8 mouse cellular contexts compared by ENCODE assay signal in the genomic region with DNA sequence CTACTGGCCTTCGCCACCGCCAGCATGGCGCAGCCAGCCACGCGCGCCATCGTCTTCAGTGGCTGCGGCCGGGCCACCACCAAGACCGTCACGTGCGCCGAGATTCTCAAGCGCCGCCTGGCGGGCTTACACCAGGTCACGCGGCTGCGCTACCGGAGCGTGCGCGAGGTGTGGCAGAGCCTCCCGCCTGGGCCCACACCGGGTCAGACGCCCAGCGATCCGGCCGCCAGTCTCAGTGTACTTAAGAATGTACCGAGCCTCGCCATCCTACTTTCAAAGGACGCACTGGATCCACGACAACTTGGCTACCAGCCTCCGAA. TPM values are rescaled to one million over a fixed set of nuclear protein-coding genes. Genes with fewer than 3 reads are reported as not detected.
DNase-seq lines count a peak whose midpoint lies in the region; ATAC-seq lines count a peak whose summit lies in the region.

No protein-coding gene starts in this region.

- intact Hi-C loops in gastrocnemius, postnatal 14 days (cut with DNase I; ENCODE audit: low total_unique reads), result no loop called here

- no peak overlapping the region for H3K27ac ChIP-seq in intestine, embryonic 14.5 days (ENCODE audit: low read depth)
- no peak overlapping the region for H3K27ac ChIP-seq in limb, embryonic 15.5 days
- H3K27ac ChIP-seq in midbrain, embryonic 15.5 days, result peak overlapping the region; percentile 77

- H3K4me1 ChIP-seq in intestine, embryonic 14.5 days (replicated peaks; ENCODE audit: control insufficient read depth, insufficient read depth, low read length), result peaks cover 22% of the 10 kb centered on the region
- H3K4me1 ChIP-seq in limb, embryonic 15.5 days, result peaks cover 32% of the 10 kb centered on the region
- peaks cover 56% of the 10 kb centered on the region for H3K4me1 ChIP-seq in midbrain, embryonic 15.5 days

- no peaks in the 10 kb centered on the region for H3K36me3 ChIP-seq in intestine, embryonic 14.5 days (ENCODE audit: control insufficient read depth, insufficient read depth, low read length)
- H3K36me3 ChIP-seq in limb, embryonic 15.5 days, result no peaks in the 10 kb centered on the region
- H3K36me3 ChIP-seq in midbrain, embryonic 15.5 days (replicated peaks), result no peaks in the 10 kb centered on the region

- peak overlapping the region; percentile 22 for H3K9ac ChIP-seq in intestine, embryonic 14.5 days (ENCODE audit: low read length)
- H3K9ac ChIP-seq in limb, embryonic 15.5 days, result peak overlapping the region; percentile 23; the same call in 1 of the 2 replicates
- H3K9ac ChIP-seq in midbrain, embryonic 15.5 days, result peak overlapping the region; percentile 53

- peak overlapping the region; percentile 78 for H3K4me2 ChIP-seq in intestine, embryonic 14.5 days (ENCODE audit: low read length)
- peak overlapping the region; percentile 98 for H3K4me2 ChIP-seq in limb, embryonic 15.5 days
- peak overlapping the region; percentile 98 for H3K4me2 ChIP-seq in midbrain, embryonic 15.5 days

- no peaks in the 10 kb centered on the region for H3K9me3 ChIP-seq in intestine, embryonic 14.5 days (ENCODE audit: control insufficient read depth, low read length)
- no peaks in the 10 kb centered on the region for H3K9me3 ChIP-seq in limb, embryonic 15.5 days
- H3K9me3 ChIP-seq in midbrain, embryonic 15.5 days, result no peaks in the 10 kb centered on the region

- H3K4me3 ChIP-seq in intestine, embryonic 14.5 days (ENCODE audit: low read depth, low read length), result peak overlapping the region; percentile 40
- peak overlapping the region; percentile 49 for H3K4me3 ChIP-seq in limb, embryonic 15.5 days
- H3K4me3 ChIP-seq in midbrain, embryonic 15.5 days, result peak overlapping the region; percentile 47

- peak; percentile 91 for DNase-seq in R1 (ENCODE audit: low read depth, low spot score)
- peak; percentile 67 to 77 for DNase-seq in cerebellum, postnatal 14 days
- peak; percentile 40 for DNase-seq in gastrocnemius, postnatal 14 days
- peak; percentile 77 for DNase-seq in intestine, embryonic 14.5 days (ENCODE audit: low spot score)
- DNase-seq in spleen, adult 18-20 months, result peak; percentile 35 to 57

- H3K27me3 ChIP-seq in intestine, embryonic 14.5 days (replicated peaks; ENCODE audit: control insufficient read depth, insufficient read depth, low read length), result peaks cover 73% of the 10 kb centered on the region
- peaks cover 74% of the 10 kb centered on the region for H3K27me3 ChIP-seq in limb, embryonic 15.5 days
- H3K27me3 ChIP-seq in midbrain, embryonic 15.5 days (replicated peaks), result peaks cover 36% of the 10 kb centered on the region

- peak; percentile 82 for ATAC-seq in intestine, embryonic 14.5 days (replicated peaks; ENCODE audit: low FRiP score, low TSS enrichment, low read depth)
- ATAC-seq in limb, embryonic 15.5 days (ENCODE audit: insufficient number of reproducible peaks, low FRiP score, low TSS enrichment, low read depth), result 0 out of 2 replicates have a peak, but pooled peaks have one; percentile 36
- peak; percentile 57 for ATAC-seq in midbrain, embryonic 15.5 days (replicated peaks)
- no peak for ATAC-seq in inflammation-experienced regulatory T-cells, adult 6 months

- 1% methylated on average over 28 of the region's 34 CpGs for WGBS in intestine, embryonic 14.5 days
- whole genome bisulfite sequencing in limb, embryonic 15.5 days, result under 1% methylated on average over 34 of the region's 34 CpGs
- WGBS in midbrain, embryonic 15.5 days, result 1% methylated on average over 34 of the region's 34 CpGs

RNA-seq across cellular contexts. Expression of a gene that starts 0.5 kb away (rescaled TPM):
- not detected for total RNA-seq in gastrocnemius, postnatal 14 days (2021)
- 8.6 and 10.7 TPM in 2 replicates for polyA plus RNA-seq in intestine, embryonic 14.5 days (2014; fragmentation: Nextera tagmentation; extraction: Ambion mirVana)
- 0.40 and 1.1 TPM in 2 replicates for polyA plus RNA-seq in limb, embryonic 15.5 days (2015; fragmentation: Nextera tagmentation; extraction: Ambion mirVana)
- 29.4 TPM in 2 replicates for polyA plus RNA-seq in midbrain, embryonic 15.5 days (2015; fragmentation: Nextera tagmentation; extraction: Ambion mirVana)
- not detected for polyA plus RNA-seq in inflammation-experienced regulatory T-cells, adult 6 months (2017; shearing (Covaris generic))

RNA-seq across cellular contexts. Expression of a gene that starts 16.7 kb away (rescaled TPM):
- 1,000 to 10,000 TPM; 1,175 to 1,382 TPM for total RNA-seq in gastrocnemius, postnatal 14 days (2021)
- 622 and 687 TPM in 2 replicates for polyA plus RNA-seq in intestine, embryonic 14.5 days (2014; fragmentation: Nextera tagmentation; extraction: Ambion mirVana)
- 411 and 426 TPM in 2 replicates for polyA plus RNA-seq in limb, embryonic 15.5 days (2015; fragmentation: Nextera tagmentation; extraction: Ambion mirVana)
- polyA plus RNA-seq in midbrain, embryonic 15.5 days (2015; fragmentation: Nextera tagmentation; extraction: Ambion mirVana), result 715 and 767 TPM in 2 replicates
- polyA plus RNA-seq in inflammation-experienced regulatory T-cells, adult 6 months (2017; shearing (Covaris generic)), result 100 to 1,000 TPM; 223 to 469 (median 223) TPM

RNA-seq across cellular contexts. Expression of a gene that starts 33.0 kb away (rescaled TPM):
- total RNA-seq in gastrocnemius, postnatal 14 days (2021), result 1 to 10 TPM; 4.5 to 6.1 TPM
- 18.9 and 21.9 TPM in 2 replicates for polyA plus RNA-seq in intestine, embryonic 14.5 days (2014; fragmentation: Nextera tagmentation; extraction: Ambion mirVana)
- polyA plus RNA-seq in limb, embryonic 15.5 days (2015; fragmentation: Nextera tagmentation; extraction: Ambion mirVana), result 26.8 and 27.5 TPM in 2 replicates
- polyA plus RNA-seq in midbrain, embryonic 15.5 days (2015; fragmentation: Nextera tagmentation; extraction: Ambion mirVana), result 27.7 and 28.2 TPM in 2 replicates
- 10 to 100 TPM; 19.6 to 40.2 (median 32.7) TPM for polyA plus RNA-seq in inflammation-experienced regulatory T-cells, adult 6 months (2017; shearing (Covaris generic))

RNA-seq across cellular contexts. Expression of a gene that starts 36.5 kb away (rescaled TPM):
- 1 to 10 TPM; 3.6 to 6.4 TPM for total RNA-seq in gastrocnemius, postnatal 14 days (2021)
- 13.1 and 13.7 TPM in 2 replicates for polyA plus RNA-seq in intestine, embryonic 14.5 days (2014; fragmentation: Nextera tagmentation; extraction: Ambion mirVana)
- 12.7 and 14.2 TPM in 2 replicates for polyA plus RNA-seq in limb, embryonic 15.5 days (2015; fragmentation: Nextera tagmentation; extraction: Ambion mirVana)
- 153 and 155 TPM in 2 replicates for polyA plus RNA-seq in midbrain, embryonic 15.5 days (2015; fragmentation: Nextera tagmentation; extraction: Ambion mirVana)
- polyA plus RNA-seq in inflammation-experienced regulatory T-cells, adult 6 months (2017; shearing (Covaris generic)), result not detected

RNA-seq across cellular contexts. Expression of a gene that starts 48.2 kb away (rescaled TPM):
- 10 to 100 TPM; 69.8 to 87.0 TPM for total RNA-seq in gastrocnemius, postnatal 14 days (2021)
- 40.4 and 42.7 TPM in 2 replicates for polyA plus RNA-seq in intestine, embryonic 14.5 days (2014; fragmentation: Nextera tagmentation; extraction: Ambion mirVana)
- polyA plus RNA-seq in limb, embryonic 15.5 days (2015; fragmentation: Nextera tagmentation; extraction: Ambion mirVana), result 37.9 and 49.8 TPM in 2 replicates
- polyA plus RNA-seq in midbrain, embryonic 15.5 days (2015; fragmentation: Nextera tagmentation; extraction: Ambion mirVana), result 81.2 and 82.9 TPM in 2 replicates
- 10 to 100 TPM; 14.3 to 16.0 (median 14.7) TPM for polyA plus RNA-seq in inflammation-experienced regulatory T-cells, adult 6 months (2017; shearing (Covaris generic))

Comparison
In these comparisons a context has a peak if more than half of its experiments do, and no peak if none do; other contexts are left out.
1. DNase-seq: peak in every context shown above with its lines; median percentile 91 in R1; 77 in intestine, embryonic 14.5 days; 72 in cerebellum, postnatal 14 days; 46 in spleen, adult 18-20 months; 40 in gastrocnemius, postnatal 14 days.